Mouse (Mus musculus) thymus, adult 2 months (tissue): ENCODE results near the gene Ush1g.

Experiments used
- CTCF ChIP-seq: fragments of 200-500 bp; IDR thresholded peaks from 2 replicates; pipeline ENCODE4 v1.5.1; 2012; ENCODE audit warnings: mild to moderate bottlenecking, control low read depth, low read length, moderate library complexity, borderline replicate concordance; ENCODE audit not compliant: control insufficient read depth, poor library complexity, insufficient read depth; ENCODE audit errors: extremely low read depth
- POLR2A ChIP-seq: fragments of 200-500 bp; IDR thresholded peaks from 2 replicates; pipeline ENCODE4 v1.6.1; 2012; ENCODE audit warnings: mild to moderate bottlenecking, low read length, control low read depth, moderate library complexity; ENCODE audit not compliant: control insufficient read depth, poor library complexity, insufficient read depth; ENCODE audit errors: extremely low read depth

DNA sequence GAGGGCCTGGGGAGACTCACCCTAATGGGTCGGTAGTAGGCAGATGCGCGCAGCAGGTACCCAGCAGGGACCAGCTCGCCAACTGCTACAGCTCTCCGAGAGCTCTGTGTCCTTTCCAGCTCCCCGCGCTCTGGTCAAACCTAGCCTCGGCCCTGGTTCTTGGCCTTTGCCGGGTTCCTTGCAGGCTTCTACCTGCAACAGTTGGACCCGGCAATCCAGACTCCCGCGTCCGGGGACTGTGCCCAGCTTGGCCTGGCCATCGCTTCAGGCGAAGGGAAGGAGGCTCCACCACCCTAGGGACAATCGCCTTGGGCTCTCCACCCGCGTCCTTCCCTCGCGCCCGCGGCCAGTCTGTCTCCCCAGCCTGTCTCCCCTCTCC is 55.5 kb downstream of the Ush1g start:
- TF ChIP-seq POLR2A (no peak), CTCF (no peak)
